Comparison of ENCODE assay signal across 8 mouse cellular contexts in the genomic region with DNA sequence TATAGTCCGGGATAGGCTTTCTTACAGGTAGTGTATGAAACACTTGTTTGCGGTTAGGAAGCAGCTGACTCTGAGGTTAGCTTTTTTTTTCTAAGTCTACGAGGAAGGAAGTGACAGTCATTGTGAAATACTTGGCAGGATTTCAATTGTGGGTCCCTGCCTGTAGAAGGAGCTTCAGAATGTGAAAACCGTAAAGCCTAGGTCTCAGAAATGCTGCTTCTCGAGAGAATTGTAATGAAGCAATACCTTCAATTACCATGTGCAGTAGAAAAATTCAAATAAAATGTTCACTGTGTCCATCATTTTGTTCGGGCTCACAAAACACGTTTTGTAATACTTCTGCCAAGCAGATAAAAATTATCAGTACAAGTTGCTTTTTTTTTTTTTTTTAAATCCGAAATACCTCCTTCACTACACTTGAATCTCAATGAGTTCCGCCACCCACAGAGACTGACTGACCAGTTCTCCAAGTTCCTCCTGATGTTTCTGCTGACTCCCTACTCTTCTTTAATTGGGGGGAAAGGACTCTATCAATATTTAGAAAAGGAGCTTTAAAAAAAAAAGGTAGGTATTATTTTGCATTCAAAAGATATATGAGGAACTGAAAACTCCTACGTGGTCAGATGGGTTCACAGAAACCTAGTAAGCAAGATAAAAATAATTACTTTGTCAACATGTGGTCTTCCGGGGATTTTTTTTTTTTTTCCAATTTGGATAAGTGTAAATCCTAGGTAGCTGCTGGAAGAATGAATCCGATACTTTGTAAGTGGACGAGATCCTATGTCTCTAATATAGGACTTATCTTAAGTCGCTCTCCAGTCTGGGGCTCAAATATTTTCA. TPM values are rescaled to one million over a fixed set of nuclear protein-coding genes. Genes with fewer than 3 reads are reported as not detected.
DNase-seq lines count a peak whose midpoint lies in the region; ATAC-seq and TF ChIP-seq lines count a peak whose summit lies in the region.

No protein-coding gene starts in this region.

- TF ChIP-seq CTCF in lung, embryonic 14.5 days (IDR thresholded peaks at IDR 0.05; ENCODE audit: low read depth) = no peak

- H3K4me2 ChIP-seq in embryonic facial prominence, embryonic 13.5 days = peak overlapping the region; percentile 80
- peak overlapping the region; percentile 58 for H3K4me2 ChIP-seq in hindbrain, embryonic 14.5 days (replicated peaks)
- H3K4me2 ChIP-seq in lung, embryonic 14.5 days = peak overlapping the region; percentile 76

- WGBS in embryonic facial prominence, embryonic 13.5 days = 52% methylated on average over 14 of the region's 14 CpGs
- WGBS in hindbrain, embryonic 14.5 days = 49% methylated on average over 14 of the region's 14 CpGs
- 29% methylated on average over 14 of the region's 14 CpGs for WGBS in lung, embryonic 14.5 days

- ATAC-seq in embryonic facial prominence, embryonic 13.5 days (ENCODE audit: insufficient number of reproducible peaks, insufficient read depth, low FRiP score, low TSS enrichment, low read depth) = no peak
- no peak for ATAC-seq in hindbrain, embryonic 14.5 days (ENCODE audit: low FRiP score)
- ATAC-seq in lung, embryonic 14.5 days (ENCODE audit: insufficient read depth) = no peak
- no peak for ATAC-seq in megakaryocyte-erythroid progenitor cell, adult 5-6 weeks (replicated peaks; ENCODE audit: low FRiP score, low TSS enrichment, poor library complexity, severe bottlenecking)

- peaks cover 7% of the 10 kb centered on the region; the same call in 1 of the 2 replicates for H3K36me3 ChIP-seq in embryonic facial prominence, embryonic 13.5 days
- H3K36me3 ChIP-seq in hindbrain, embryonic 14.5 days (replicated peaks; ENCODE audit: control insufficient read depth, insufficient read depth) = peaks cover 14% of the 10 kb centered on the region
- peaks cover 10% of the 10 kb centered on the region for H3K36me3 ChIP-seq in lung, embryonic 14.5 days (ENCODE audit: insufficient read depth)

- H3K9me3 ChIP-seq in embryonic facial prominence, embryonic 13.5 days = no peaks in the 10 kb centered on the region
- no peaks in the 10 kb centered on the region for H3K9me3 ChIP-seq in hindbrain, embryonic 14.5 days (ENCODE audit: control insufficient read depth, low read length)
- no peaks in the 10 kb centered on the region for H3K9me3 ChIP-seq in lung, embryonic 14.5 days (ENCODE audit: low read depth, low read length)

- peak; percentile 44 for DNase-seq in adrenal gland, adult 2 months
- no peak for DNase-seq in adrenal gland, adult 8-10 months
- peak; percentile 93 for DNase-seq in CD4-positive helper T cell, adult 2 months (ENCODE audit: low read depth, low spot score)
- DNase-seq in hindbrain, embryonic 14.5 days (ENCODE audit: low spot score) = no peak
- peak; percentile 83 for DNase-seq in lung, embryonic 14.5 days
- DNase-seq in skeletal muscle tissue, adult 2 months (ENCODE audit: low read depth, low spot score) = peak; percentile 74

- peak overlapping the region; percentile 83 for H3K27ac ChIP-seq in embryonic facial prominence, embryonic 13.5 days
- H3K27ac ChIP-seq in hindbrain, embryonic 14.5 days = peak overlapping the region; percentile 91
- peak overlapping the region; percentile 72 for H3K27ac ChIP-seq in lung, embryonic 14.5 days (ENCODE audit: low read depth)

- peaks cover 11% of the 10 kb centered on the region for H3K4me1 ChIP-seq in embryonic facial prominence, embryonic 13.5 days
- H3K4me1 ChIP-seq in hindbrain, embryonic 14.5 days (replicated peaks; ENCODE audit: control insufficient read depth, insufficient read depth, low read length) = peaks cover 25% of the 10 kb centered on the region
- H3K4me1 ChIP-seq in lung, embryonic 14.5 days (ENCODE audit: insufficient read depth) = no peaks in the 10 kb centered on the region; the same call in 1 of the 2 replicates

- H3K9ac ChIP-seq in embryonic facial prominence, embryonic 13.5 days = peak overlapping the region; percentile 61
- H3K9ac ChIP-seq in hindbrain, embryonic 14.5 days = peak overlapping the region; percentile 55
- H3K9ac ChIP-seq in lung, embryonic 14.5 days = peak overlapping the region; percentile 3; the same call in 1 of the 2 replicates

- peaks cover 9% of the 10 kb centered on the region; the same call in 1 of the 2 replicates for H3K27me3 ChIP-seq in embryonic facial prominence, embryonic 13.5 days
- no peaks in the 10 kb centered on the region for H3K27me3 ChIP-seq in hindbrain, embryonic 14.5 days (ENCODE audit: control insufficient read depth, insufficient read depth, low read length)
- no peaks in the 10 kb centered on the region for H3K27me3 ChIP-seq in lung, embryonic 14.5 days (ENCODE audit: insufficient read depth, low read length)

- peak overlapping the region; percentile 72 for H3K4me3 ChIP-seq in embryonic facial prominence, embryonic 13.5 days
- peak overlapping the region; percentile 64 for H3K4me3 ChIP-seq in hindbrain, embryonic 14.5 days (replicated peaks; ENCODE audit: low read length)
- peak overlapping the region; percentile 56 for H3K4me3 ChIP-seq in lung, embryonic 14.5 days (ENCODE audit: low read depth, low read length)

RNA-seq across cellular contexts. Expression of gene Atp6v0a1, which starts 0.8 kb away (rescaled TPM):
- total RNA-seq in adrenal gland, adult 2 months (2021) = 100 to 1,000 TPM; 116 to 159 TPM
- polyA plus RNA-seq in adrenal gland, adult 2 months (2012; rRNA removed) = 77.9 and 98.0 TPM in 2 replicates
- total RNA-seq in adrenal gland, adult 8-10 months (2022) = 100 to 1,000 TPM; 155 to 222 (median 186) TPM
- polyA plus RNA-seq in embryonic facial prominence, embryonic 13.5 days (2015; fragmentation: Nextera tagmentation; extraction: Ambion mirVana) = 33.2 and 38.8 TPM in 2 replicates
- polyA plus RNA-seq in hindbrain, embryonic 14.5 days (2014; fragmentation: Nextera tagmentation; extraction: Ambion mirVana) = 143 and 152 TPM in 2 replicates
- 32.8 and 38.0 TPM in 2 replicates for polyA plus RNA-seq in lung, embryonic 14.5 days (2014; fragmentation: Nextera tagmentation; extraction: Ambion mirVana)
- 65.0 and 67.0 TPM in 2 replicates for total RNA-seq in megakaryocyte-erythroid progenitor cell, adult 5-6 weeks (2014; fragmentation: Nextera tagmentation)
- 32.0 and 71.5 TPM in 2 replicates for total RNA-seq in megakaryocyte-erythroid progenitor cell, adult 5-6 weeks (2017)

RNA-seq across cellular contexts. Expression of gene Cavin1, which starts 37.7 kb away (rescaled TPM):
- total RNA-seq in adrenal gland, adult 2 months (2021) = 100 to 1,000 TPM; 236 to 425 TPM
- 193 and 219 TPM in 2 replicates for polyA plus RNA-seq in adrenal gland, adult 2 months (2012; rRNA removed)
- 100 to 1,000 TPM; 321 to 363 (median 344) TPM for total RNA-seq in adrenal gland, adult 8-10 months (2022)
- polyA plus RNA-seq in embryonic facial prominence, embryonic 13.5 days (2015; fragmentation: Nextera tagmentation; extraction: Ambion mirVana) = 152 and 169 TPM in 2 replicates
- polyA plus RNA-seq in hindbrain, embryonic 14.5 days (2014; fragmentation: Nextera tagmentation; extraction: Ambion mirVana) = 20.1 and 21.1 TPM in 2 replicates
- polyA plus RNA-seq in lung, embryonic 14.5 days (2014; fragmentation: Nextera tagmentation; extraction: Ambion mirVana) = 137 and 143 TPM in 2 replicates
- 2.4 and 3.7 TPM in 2 replicates for total RNA-seq in megakaryocyte-erythroid progenitor cell, adult 5-6 weeks (2014; fragmentation: Nextera tagmentation)
- total RNA-seq in megakaryocyte-erythroid progenitor cell, adult 5-6 weeks (2017) = 3.8 and 6.1 TPM in 2 replicates

Comparison
In these comparisons a context has a peak if more than half of its experiments do, and no peak if none do; other contexts are left out.
1. DNase-seq: peak in adrenal gland, adult 2 months (single experiment), CD4-positive helper T cell, adult 2 months (single experiment), lung, embryonic 14.5 days (single experiment) and skeletal muscle tissue, adult 2 months (single experiment); none in adrenal gland, adult 8-10 months (single experiment) and hindbrain, embryonic 14.5 days (single experiment).
2. H3K9ac ChIP-seq: peak in every context shown above with its lines; median percentile 61 in embryonic facial prominence, embryonic 13.5 days; 55 in hindbrain, embryonic 14.5 days; 3 in lung, embryonic 14.5 days.
3. Peak in every context shown above with its lines, with median percentiles within 50 percentile points of each other: H3K27ac ChIP-seq, H3K4me2 ChIP-seq and H3K4me3 ChIP-seq.